Mouse (Mus musculus): ENCODE data around the gene Rnf32. TPM values are rescaled to one million over a fixed set of nuclear protein-coding genes. Genes with fewer than 3 reads are reported as not detected.
A peak's percentile ranks its signal among the peaks of the same experiment; 100 is the strongest.

The Rnf32 gene
- total RNA-seq (2021), result 1 to 10 TPM; 2.3 to 5.9 TPM
- long read RNA-seq, experiment 1, partial matches to known transcripts, result 0 of 2 reads
- long read RNA-seq, experiment 1, other reads (novel, unspliced or antisense), result 2 of 2 reads
- long read RNA-seq, experiment 2, partial matches to known transcripts, result 0 of 3 reads
- long read RNA-seq, experiment 2, other reads (novel, unspliced or antisense), result 3 of 3 reads

- peak; percentile 91 for DNase-seq
These were observed at the start of gene Rnf32 for GRCm38 (mm10) chr5:29195570-29196263. Gene Rnf32 (plus strand): TSS chr5:29195992.

GRCm38 (mm10) chr5:29150146-29150545 is 45.6 kb upstream of the Rnf32 start:
- no peak for DNase-seq

- no peak for DNase-seq
These were observed 35.9 kb upstream of the Rnf32 start for GRCm38 (mm10) chr5:29159849-29160248.

- DNase-seq, result no peak
These were observed 28.8 kb upstream of the Rnf32 start for GRCm38 (mm10) chr5:29166947-29167346.

- DNase-seq, result no peak
These were observed 25.6 kb upstream of the Rnf32 start for GRCm38 (mm10) chr5:29170193-29170592.

- no peak for DNase-seq
These were observed 24.6 kb upstream of the Rnf32 start for GRCm38 (mm10) chr5:29171165-29171564.

GRCm38 (mm10) chr5:29186798-29187197 is 9.0 kb upstream of the Rnf32 start:
- no peak for DNase-seq

- no peak for DNase-seq
These were observed 592 bp upstream of the Rnf32 start for GRCm38 (mm10) chr5:29195231-29195569.

- no peak for DNase-seq
These were observed 469 bp downstream of the Rnf32 start for GRCm38 (mm10) chr5:29196264-29196658.

GRCm38 (mm10) chr5:29197187-29197586 is 1.4 kb downstream of the Rnf32 start:
- no peak for DNase-seq

- DNase-seq, result no peak
These were observed 3.2 kb downstream of the Rnf32 start for GRCm38 (mm10) chr5:29198960-29199488.

- DNase-seq, result no peak
These were observed 4.1 kb downstream of the Rnf32 start for GRCm38 (mm10) chr5:29199868-29200267.

- no peak for DNase-seq
These were observed 9.9 kb downstream of the Rnf32 start for GRCm38 (mm10) chr5:29205690-29206089.

- DNase-seq, result no peak
These were observed 16.3 kb downstream of the Rnf32 start for GRCm38 (mm10) chr5:29211980-29212555.

GRCm38 (mm10) chr5:29217997-29218396 is 22.2 kb downstream of the Rnf32 start:
- DNase-seq, result no peak

- no peak for DNase-seq
These were observed 28.3 kb downstream of the Rnf32 start for GRCm38 (mm10) chr5:29224089-29224488.

- no peak for DNase-seq
These were observed 34.7 kb downstream of the Rnf32 start for GRCm38 (mm10) chr5:29230481-29230880.

- no peak for DNase-seq
These were observed 42.6 kb downstream of the Rnf32 start for GRCm38 (mm10) chr5:29238379-29238778.

GRCm38 (mm10) chr5:29244769-29245168 is 49.0 kb downstream of the Rnf32 start:
- DNase-seq, result no peak

- DNase-seq, result no peak
These were observed 55.2 kb downstream of the Rnf32 start for GRCm38 (mm10) chr5:29250795-29251495.

GRCm38 (mm10) chr5:29251496-29251873 is 55.7 kb downstream of the Rnf32 start:
- DNase-seq, result no peak

- no peak for DNase-seq
These were observed 58.1 kb downstream of the Rnf32 start for GRCm38 (mm10) chr5:29253876-29254275.

- peak; percentile 28 for DNase-seq
These were observed 75.1 kb downstream of the Rnf32 start for GRCm38 (mm10) chr5:29270879-29271278.

All from adrenal gland, postnatal 10 days (tissue).